ENCODE assay signal across 18 mouse cellular contexts in the genomic region with DNA sequence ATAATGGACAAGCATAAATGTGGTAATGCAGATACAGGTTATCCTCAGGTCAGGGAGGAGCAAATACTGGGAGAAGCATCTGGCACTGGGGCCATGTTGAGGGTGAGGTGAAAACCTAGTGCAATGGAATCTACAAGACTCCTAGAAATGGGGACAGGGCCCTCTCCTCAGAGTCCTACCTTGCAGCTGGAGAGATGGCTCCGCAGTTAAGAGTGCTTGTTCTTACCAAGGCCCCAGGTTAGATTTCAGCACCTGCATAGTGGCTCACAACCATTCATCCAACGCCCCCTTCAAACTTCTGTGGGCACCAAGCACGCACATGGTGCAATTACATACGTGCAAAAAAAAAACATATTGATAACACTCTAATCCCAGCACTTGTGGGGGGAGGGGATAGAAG. TPM values are rescaled to one million over a fixed set of nuclear protein-coding genes. Genes with fewer than 3 reads are reported as not detected.
DNase-seq lines count a peak whose midpoint lies in the region; ATAC-seq and TF ChIP-seq lines count a peak whose summit lies in the region.
"Had no signal": no experiment of that assay in that cellular context is flagged by ENCODE, and none has a peak within 500 bp of the region (broad histone marks: within the 10 kb centered on the region; RNA-seq: fewer than 3 reads in every experiment).

No protein-coding gene starts in this region.

- peak overlapping the region; percentile 36 for H3K4me2 ChIP-seq in liver, embryonic 11.5 days
- no peak overlapping the region for H3K4me2 ChIP-seq in liver, postnatal 0 days (ENCODE audit: low read depth, low read length)
- H3K4me2 ChIP-seq in liver, embryonic 13.5 days: no peak overlapping the region
- H3K4me2 ChIP-seq in forebrain, postnatal 0 days (ENCODE audit: low read depth): no peak overlapping the region
- H3K4me2 ChIP-seq: embryonic facial prominence, embryonic 13.5 days; forebrain, embryonic 12.5 days; hindbrain, embryonic 13.5 days had no signal

- no peak overlapping the region for H3K9ac ChIP-seq in liver, embryonic 11.5 days (ENCODE audit: low read depth, low read length)
- H3K9ac ChIP-seq in liver, postnatal 0 days (replicated peaks): no peak overlapping the region
- H3K9ac ChIP-seq in liver, embryonic 13.5 days: peak overlapping the region; percentile 15; the same call in 1 of the 2 replicates
- no peak overlapping the region for H3K9ac ChIP-seq in forebrain, postnatal 0 days
- H3K9ac ChIP-seq: embryonic facial prominence, embryonic 13.5 days; forebrain, embryonic 12.5 days; hindbrain, embryonic 13.5 days had no signal

- no peak for DNase-seq in liver, embryonic 11.5 days (ENCODE audit: low spot score)
- no peak for DNase-seq in liver, postnatal 0 days
- no peak for DNase-seq in thymus, adult 2 months
- DNase-seq in thymus, adult 18-20 months: no peak
- no peak for DNase-seq in liver, embryonic 13.5 days
- DNase-seq in forebrain, postnatal 0 days: no peak
- DNase-seq in right cerebral cortex, postnatal 14 days: no peak
- DNase-seq: adrenal gland, postnatal 10 days; cerebellum, adult 18-20 months; cerebellum, adult 9-11 months; cerebellum, postnatal 36 days; gastrocnemius, postnatal 14 days; heart, postnatal 10 days had no signal

- no peak for TF ChIP-seq EP300 in liver, postnatal 0 days (IDR thresholded peaks at IDR 0.05; ENCODE audit: low read depth)

- no peak for TF ChIP-seq CTCF in liver, postnatal 0 days (IDR thresholded peaks at IDR 0.05; ENCODE audit: low read depth)
- no peak for TF ChIP-seq CTCF in thymus, adult 2 months (IDR thresholded peaks at IDR 0.05; ENCODE audit: borderline replicate concordance, control insufficient read depth, extremely low read depth, insufficient read depth, low read length, poor library complexity)
- TF ChIP-seq CTCF in forebrain, postnatal 0 days (IDR thresholded peaks at IDR 0.05; ENCODE audit: low read depth): no peak

- peaks cover 20% of the 10 kb centered on the region for H3K4me1 ChIP-seq in liver, embryonic 11.5 days (replicated peaks; ENCODE audit: control insufficient read depth, insufficient read depth, low read length)
- H3K4me1 ChIP-seq in liver, postnatal 0 days (ENCODE audit: insufficient read depth): peaks cover 9% of the 10 kb centered on the region
- H3K4me1 ChIP-seq in thymus, adult 2 months (replicated peaks; ENCODE audit: control insufficient read depth, insufficient read depth, low read length): peaks cover 31% of the 10 kb centered on the region
- H3K4me1 ChIP-seq in liver, embryonic 13.5 days (replicated peaks): peaks cover 77% of the 10 kb centered on the region
- no peaks in the 10 kb centered on the region for H3K4me1 ChIP-seq in forebrain, postnatal 0 days (ENCODE audit: insufficient read depth)

- WGBS in liver, embryonic 11.5 days: 70% methylated on average over 4 of the region's 4 CpGs
- 69% methylated on average over 4 of the region's 4 CpGs for WGBS in liver, postnatal 0 days (ENCODE audit: insufficient replicate concordance)
- 65% methylated on average over 4 of the region's 4 CpGs for WGBS in thymus, adult 2 months
- WGBS in liver, embryonic 13.5 days (ENCODE audit: insufficient replicate concordance): 55% methylated on average over 4 of the region's 4 CpGs
- 93% methylated on average over 4 of the region's 4 CpGs for WGBS in forebrain, postnatal 0 days

- no peaks in the 10 kb centered on the region for H3K27me3 ChIP-seq in liver, embryonic 11.5 days (replicated peaks; ENCODE audit: control insufficient read depth, insufficient read depth, low read length)
- H3K27me3 ChIP-seq in liver, postnatal 0 days (ENCODE audit: insufficient read depth, low read length): no peaks in the 10 kb centered on the region
- no peaks in the 10 kb centered on the region for H3K27me3 ChIP-seq in thymus, adult 2 months (ENCODE audit: control insufficient read depth, insufficient read depth, low read length)
- no peaks in the 10 kb centered on the region for H3K27me3 ChIP-seq in liver, embryonic 13.5 days
- no peaks in the 10 kb centered on the region for H3K27me3 ChIP-seq in forebrain, postnatal 0 days (ENCODE audit: insufficient read depth, low read length)
- H3K27me3 ChIP-seq: embryonic facial prominence, embryonic 13.5 days; forebrain, embryonic 12.5 days; hindbrain, embryonic 13.5 days had no signal

- ATAC-seq in liver, embryonic 11.5 days (replicated peaks; ENCODE audit: low FRiP score): no peak
- no peak for ATAC-seq in liver, postnatal 0 days
- no peak for ATAC-seq in liver, embryonic 13.5 days (ENCODE audit: low read depth)
- no peak for ATAC-seq in forebrain, postnatal 0 days
- ATAC-seq: forebrain, embryonic 16.5 days; hindbrain, postnatal 0 days had no signal

- TF ChIP-seq POLR2A in thymus, adult 2 months (IDR thresholded peaks at IDR 0.05; ENCODE audit: control insufficient read depth, extremely low read depth, insufficient read depth, low read length, poor library complexity): no peak

- H3K36me3 ChIP-seq in liver, embryonic 11.5 days (ENCODE audit: control insufficient read depth, insufficient read depth, low read length): peaks cover 14% of the 10 kb centered on the region; the same call in 1 of the 2 replicates
- peaks cover 11% of the 10 kb centered on the region; the same call in 1 of the 2 replicates for H3K36me3 ChIP-seq in liver, postnatal 0 days (replicated peaks; ENCODE audit: insufficient read depth, low read length)
- no peaks in the 10 kb centered on the region for H3K36me3 ChIP-seq in thymus, adult 2 months (ENCODE audit: control insufficient read depth, insufficient read depth, low read length)
- peaks cover 49% of the 10 kb centered on the region for H3K36me3 ChIP-seq in liver, embryonic 13.5 days
- peaks cover 5% of the 10 kb centered on the region for H3K36me3 ChIP-seq in forebrain, postnatal 0 days (ENCODE audit: insufficient read depth)
- H3K36me3 ChIP-seq: hindbrain, embryonic 13.5 days had no signal

- H3K27ac ChIP-seq in liver, embryonic 11.5 days (ENCODE audit: low read depth, low read length): peak overlapping the region; percentile 66
- H3K27ac ChIP-seq in liver, postnatal 0 days (ENCODE audit: low read depth): no peak overlapping the region
- H3K27ac ChIP-seq in thymus, adult 2 months (ENCODE audit: control insufficient read depth, insufficient read depth, low read length): peak overlapping the region; percentile 83
- H3K27ac ChIP-seq in liver, embryonic 13.5 days: peak overlapping the region; percentile 74; the same call in 1 of the 2 replicates
- no peak overlapping the region for H3K27ac ChIP-seq in forebrain, postnatal 0 days (ENCODE audit: low read depth, low read length)
- H3K27ac ChIP-seq: embryonic facial prominence, embryonic 13.5 days; forebrain, embryonic 12.5 days; hindbrain, embryonic 13.5 days; hindbrain, postnatal 0 days had no signal

- no peak overlapping the region for H3K4me3 ChIP-seq in liver, embryonic 11.5 days (ENCODE audit: low read depth, low read length)
- H3K4me3 ChIP-seq in liver, postnatal 0 days (ENCODE audit: low read depth, low read length): no peak overlapping the region
- no peak overlapping the region for H3K4me3 ChIP-seq in thymus, adult 2 months (ENCODE audit: control insufficient read depth, insufficient read depth, low read length)
- H3K4me3 ChIP-seq in liver, embryonic 13.5 days (replicated peaks): no peak overlapping the region
- no peak overlapping the region for H3K4me3 ChIP-seq in forebrain, postnatal 0 days (ENCODE audit: low read depth, low read length)
- H3K4me3 ChIP-seq: embryonic facial prominence, embryonic 13.5 days; forebrain, embryonic 12.5 days; hindbrain, embryonic 13.5 days had no signal

- no peaks in the 10 kb centered on the region for H3K9me3 ChIP-seq in liver, embryonic 11.5 days (ENCODE audit: control insufficient read depth, low read length)
- H3K9me3 ChIP-seq in liver, postnatal 0 days (ENCODE audit: low read length): no peaks in the 10 kb centered on the region
- H3K9me3 ChIP-seq in liver, embryonic 13.5 days (replicated peaks): no peaks in the 10 kb centered on the region
- H3K9me3 ChIP-seq in forebrain, postnatal 0 days (ENCODE audit: low read length): no peaks in the 10 kb centered on the region
- H3K9me3 ChIP-seq: embryonic facial prominence, embryonic 13.5 days; forebrain, embryonic 12.5 days; hindbrain, embryonic 13.5 days had no signal

RNA-seq across cellular contexts. Expression of gene Tmem123, which starts 15.9 kb away (rescaled TPM):
- polyA plus RNA-seq in liver, embryonic 11.5 days (2014; fragmentation: Nextera tagmentation; extraction: Ambion mirVana): 87.8 and 98.4 TPM in 2 replicates
- polyA plus RNA-seq in liver, postnatal 0 days (2015; fragmentation: Nextera tagmentation; extraction: Ambion mirVana): 27.7 and 29.2 TPM in 2 replicates
- polyA plus RNA-seq in thymus, adult 2 months (2012; rRNA removed): 123 and 128 TPM in 2 replicates
- 39.1 and 53.4 TPM in 2 replicates for polyA plus RNA-seq in liver, embryonic 13.5 days (2015; fragmentation: Nextera tagmentation; extraction: Ambion mirVana)
- total RNA-seq in forebrain, postnatal 0 days (2014; rRNA removed): 13.7 and 19.8 TPM in 2 replicates
- polyA plus RNA-seq in forebrain, postnatal 0 days (2015; fragmentation: Nextera tagmentation; extraction: Ambion mirVana): 13.9 TPM in 2 replicates

RNA-seq across cellular contexts. Expression of gene Birc2, which starts 57.1 kb away (rescaled TPM):
- 26.6 and 28.1 TPM in 2 replicates for polyA plus RNA-seq in liver, embryonic 11.5 days (2014; fragmentation: Nextera tagmentation; extraction: Ambion mirVana)
- 11.8 and 13.8 TPM in 2 replicates for polyA plus RNA-seq in liver, postnatal 0 days (2015; fragmentation: Nextera tagmentation; extraction: Ambion mirVana)
- polyA plus RNA-seq in thymus, adult 2 months (2012; rRNA removed): 43.5 and 43.6 TPM in 2 replicates
- 11.7 and 15.7 TPM in 2 replicates for polyA plus RNA-seq in liver, embryonic 13.5 days (2015; fragmentation: Nextera tagmentation; extraction: Ambion mirVana)
- 53.0 and 54.2 TPM in 2 replicates for total RNA-seq in forebrain, postnatal 0 days (2014; rRNA removed)
- polyA plus RNA-seq in forebrain, postnatal 0 days (2015; fragmentation: Nextera tagmentation; extraction: Ambion mirVana): 23.8 and 28.8 TPM in 2 replicates

Comparison
In these comparisons a context has a peak if more than half of its experiments do, and no peak if none do; other contexts are left out.
1. H3K27ac ChIP-seq: peak in liver, embryonic 11.5 days (single experiment), thymus, adult 2 months (single experiment) and liver, embryonic 13.5 days (single experiment); none in liver, postnatal 0 days (single experiment) and forebrain, postnatal 0 days (single experiment).